Mouse (Mus musculus) retina, postnatal 1 day (tissue): ENCODE data around the gene St8sia6.
"Not testable (repeated sequence)": the region's sequence is repeated elsewhere in the genome, so short reads cannot be mapped to it uniquely, and the experiment has no call there.

Source experiments
- DNase-seq: peaks from one replicate; pipeline ENCODE4 v3.0.0-alpha.2; 2012

St8sia6 gene

GRCm38 (mm10) chr2:13757412-13757811, 36.5 kb downstream of the St8sia6 start:
- DNase-seq = no peak

DNA sequence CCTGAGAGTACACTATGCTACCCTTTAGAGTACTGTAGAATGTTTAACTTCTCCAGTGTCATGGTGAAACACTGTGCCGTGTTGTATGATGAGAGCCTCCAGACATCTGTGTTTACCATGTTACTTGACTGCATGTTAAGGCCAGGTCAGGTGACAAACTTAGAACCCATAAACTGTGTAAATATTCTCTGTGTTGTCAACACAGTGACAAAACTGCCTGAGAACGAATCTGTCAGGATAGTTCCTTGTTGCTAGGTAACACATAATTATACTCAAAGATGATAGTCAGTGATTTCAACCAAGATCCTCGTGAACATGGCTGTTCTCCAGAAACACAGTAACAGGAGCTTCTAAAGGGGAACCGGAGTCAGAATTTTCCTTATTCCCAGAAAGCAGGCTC, 38.1 kb downstream of the St8sia6 start:
- no peak for DNase-seq

- no peak for DNase-seq
Measured at GRCm38 (mm10) chr2:13751691-13752090, 42.2 kb downstream of the St8sia6 start.

DNA sequence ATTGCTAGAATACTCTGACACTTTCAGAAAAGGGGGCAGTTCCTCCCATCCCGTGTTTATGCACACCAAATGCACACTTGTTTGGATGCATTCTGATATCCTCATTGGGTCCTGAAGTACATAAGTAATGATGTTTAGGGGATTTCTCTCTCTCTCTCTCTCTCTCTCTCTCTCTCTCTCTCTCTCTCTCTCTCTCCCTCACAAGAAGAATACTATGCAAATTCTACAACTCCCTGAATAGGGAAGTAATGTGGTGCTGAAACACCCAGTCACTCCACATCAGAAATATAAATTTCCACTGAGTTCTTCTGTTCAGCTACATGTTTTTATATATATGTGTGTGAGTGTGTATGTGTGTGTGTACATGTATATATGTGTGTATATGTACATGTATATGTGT, 43.1 kb downstream of the St8sia6 start:
- DNase-seq = no peak

DNA sequence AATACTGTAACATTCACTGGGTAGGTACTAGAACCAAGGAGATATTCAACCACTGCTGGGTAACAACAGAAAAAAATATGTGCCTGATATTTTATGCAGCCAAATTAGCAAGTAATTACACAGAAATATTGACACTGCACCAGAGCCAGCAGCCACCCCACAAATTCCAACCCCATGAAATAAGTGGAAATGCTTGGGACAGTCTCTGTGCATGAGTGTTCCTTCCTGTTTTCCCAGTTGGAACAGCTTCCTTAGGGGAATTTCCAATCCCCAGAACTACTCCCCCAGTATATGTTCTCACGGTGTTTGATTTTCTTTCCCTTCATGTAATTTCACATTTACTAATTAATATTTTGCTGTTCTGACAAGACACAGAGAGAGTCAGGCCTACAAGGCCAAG, 43.8 kb downstream of the St8sia6 start:
- DNase-seq = no peak

DNA sequence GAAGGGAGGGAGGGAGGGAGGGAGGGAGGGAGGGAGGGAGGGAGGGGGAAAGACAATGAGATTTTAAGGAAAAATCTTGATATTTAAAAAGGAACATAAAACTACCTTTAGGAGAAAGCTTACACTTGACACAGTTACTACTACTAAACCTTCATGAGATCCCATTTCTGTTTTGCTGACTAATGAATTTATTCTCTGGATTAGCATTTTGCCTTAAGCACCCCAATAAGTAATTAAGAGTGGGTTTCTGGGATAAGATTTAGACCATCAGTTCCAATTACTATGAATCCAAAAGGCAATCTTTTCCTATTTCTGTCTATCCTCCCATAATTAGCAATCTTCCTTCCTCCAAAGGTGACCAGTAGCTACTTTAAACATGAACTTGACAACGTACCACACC, 44.7 kb downstream of the St8sia6 start:
- DNase-seq = no peak

GRCm38 (mm10) chr2:13747576-13747975, 46.3 kb downstream of the St8sia6 start:
- DNase-seq = no peak

- no peak for DNase-seq
Measured at GRCm38 (mm10) chr2:13746023-13746422, 47.8 kb downstream of the St8sia6 start.

DNA sequence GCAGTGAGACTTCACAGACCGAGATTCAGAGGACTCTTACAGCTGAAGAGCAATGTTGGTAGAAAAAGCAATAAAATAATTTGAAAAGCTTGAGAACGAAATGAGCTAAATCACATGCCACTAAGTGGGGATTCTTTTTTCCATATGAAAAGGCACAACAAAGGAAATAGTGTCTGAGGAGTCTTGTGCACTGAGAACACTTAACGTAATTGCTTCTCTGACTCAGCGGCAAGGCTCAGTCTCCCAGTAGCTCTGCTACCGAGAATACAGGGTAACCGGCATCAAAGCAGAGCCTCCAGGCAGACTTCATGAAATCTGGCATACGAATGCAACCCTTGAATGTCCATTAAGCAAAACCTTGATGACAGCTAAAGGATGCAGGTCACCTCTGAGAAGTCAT, 55.2 kb downstream of the St8sia6 start:
- DNase-seq = peak; percentile 34

DNA sequence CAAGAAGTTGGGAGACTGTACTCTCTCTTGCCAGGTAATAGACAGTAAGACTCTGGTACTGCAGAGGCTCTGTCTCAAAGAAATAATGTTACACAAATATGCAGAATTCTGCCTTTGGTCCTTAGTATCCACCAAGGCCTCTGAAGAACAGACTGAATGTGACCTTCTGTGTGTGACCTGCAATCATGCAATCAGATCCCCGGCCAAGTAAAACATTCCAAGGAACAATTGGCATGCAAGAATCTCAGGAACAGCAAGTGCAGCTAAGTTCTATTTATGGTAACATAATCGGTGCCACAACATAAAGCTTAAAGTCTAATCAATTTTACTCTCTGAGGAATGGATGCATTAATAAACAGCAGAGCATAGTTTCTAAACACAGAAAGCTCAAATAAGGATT, 66.0 kb downstream of the St8sia6 start:
- DNase-seq = no peak

DNA sequence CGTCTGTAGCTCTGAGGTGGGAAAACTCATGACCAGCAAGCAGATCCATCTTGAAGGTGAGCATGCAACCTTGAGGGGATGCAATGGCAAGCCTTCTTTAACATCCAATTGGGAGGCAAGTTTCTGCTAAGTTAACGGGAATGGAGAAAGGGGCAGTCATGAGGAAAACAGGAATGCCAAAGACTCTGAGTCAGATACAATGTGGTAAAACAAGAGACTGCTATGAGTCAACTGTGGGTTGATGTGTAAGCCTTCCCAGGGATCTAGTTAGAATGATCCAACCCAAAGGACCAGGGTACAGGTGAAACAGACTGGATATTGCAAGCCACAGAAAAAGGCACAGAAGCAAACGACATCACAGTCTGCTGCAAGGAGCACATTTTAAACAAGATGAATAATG, 68.3 kb downstream of the St8sia6 start:
- no peak for DNase-seq

DNA sequence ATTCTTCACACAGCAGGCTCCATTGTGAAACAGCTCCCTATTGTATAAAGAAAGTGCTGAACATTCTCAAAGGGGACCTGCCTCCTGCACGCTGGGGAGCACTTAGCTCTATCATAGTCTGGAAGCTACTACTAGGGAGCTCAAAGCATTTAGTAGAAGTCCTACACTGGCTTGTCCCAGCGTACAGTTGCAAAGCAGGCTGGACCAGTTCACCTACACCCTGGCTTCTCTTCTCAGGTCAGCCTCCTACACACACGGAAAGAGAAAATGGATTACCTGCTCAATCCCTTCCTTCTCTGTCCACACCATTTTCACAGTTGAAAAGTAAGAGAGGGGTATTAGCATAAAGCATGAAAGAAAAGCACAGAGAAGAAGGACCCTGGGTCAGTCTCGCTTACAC, 71.6 kb downstream of the St8sia6 start:
- no peak for DNase-seq

- DNase-seq = no peak
Measured at GRCm38 (mm10) chr2:13718628-13719185, 75.2 kb downstream of the St8sia6 start.

DNA sequence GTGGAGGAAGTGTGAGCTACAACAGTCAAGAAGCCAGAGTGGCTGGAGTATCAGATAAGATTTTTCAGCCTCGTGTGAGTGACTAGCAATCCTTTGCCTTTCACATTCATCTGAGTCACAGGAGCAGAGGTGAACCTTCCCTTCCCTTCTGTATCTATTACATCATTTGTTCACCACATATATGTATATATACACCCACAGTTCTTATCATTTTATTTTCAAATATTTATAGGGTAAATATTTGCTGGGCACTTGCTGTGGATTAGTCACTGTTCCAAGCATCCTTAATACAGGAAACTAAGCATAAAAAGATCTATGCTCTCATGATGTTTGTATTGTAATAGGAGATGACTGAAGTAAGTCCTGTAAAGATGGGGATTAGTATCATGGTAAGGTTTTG, 85.1 kb downstream of the St8sia6 start:
- DNase-seq = no peak

DNA sequence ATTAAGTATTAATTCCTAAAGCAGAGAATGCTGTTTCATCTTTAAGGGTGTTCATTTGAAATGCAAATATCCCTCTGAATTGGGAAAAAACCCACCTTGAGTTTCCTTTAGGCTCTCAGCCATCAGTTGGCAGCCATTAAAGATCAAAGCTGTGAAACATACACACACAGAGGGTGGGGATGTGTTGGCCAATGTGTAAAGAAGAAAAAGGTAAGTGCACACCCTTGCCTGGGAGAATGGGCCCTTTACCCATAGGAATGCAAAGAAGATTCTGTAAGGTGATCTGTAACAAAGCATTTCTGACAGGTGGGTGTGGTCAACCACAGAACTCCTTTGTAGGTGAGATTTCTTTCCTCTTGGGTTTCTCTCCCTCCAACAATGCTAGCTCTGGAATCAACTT, 96.3 kb downstream of the St8sia6 start:
- no peak for DNase-seq

GRCm38 (mm10) chr2:13694417-13694816, 99.4 kb downstream of the St8sia6 start:
- DNase-seq = no peak

- DNase-seq = no peak
Measured at GRCm38 (mm10) chr2:13684380-13684779, 109.5 kb downstream of the St8sia6 start.

DNA sequence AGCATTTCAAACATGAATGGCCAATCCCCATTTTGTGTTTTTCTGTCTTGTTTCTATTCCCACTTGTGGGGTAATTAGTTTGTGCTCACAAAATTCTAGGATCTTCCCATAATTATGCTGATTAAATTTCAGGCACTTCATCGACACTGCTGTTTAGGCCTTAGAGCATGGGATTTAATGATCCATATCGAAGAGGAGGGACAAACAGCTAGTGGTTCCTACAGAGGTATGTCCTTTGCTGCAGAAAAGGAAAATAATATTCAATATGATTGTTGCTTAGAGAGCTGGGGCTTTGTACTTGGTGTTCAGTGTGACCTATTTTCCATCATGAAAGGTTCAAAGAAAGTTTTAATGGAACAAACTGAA, 110.7 kb downstream of the St8sia6 start:
- DNase-seq = no peak

DNA sequence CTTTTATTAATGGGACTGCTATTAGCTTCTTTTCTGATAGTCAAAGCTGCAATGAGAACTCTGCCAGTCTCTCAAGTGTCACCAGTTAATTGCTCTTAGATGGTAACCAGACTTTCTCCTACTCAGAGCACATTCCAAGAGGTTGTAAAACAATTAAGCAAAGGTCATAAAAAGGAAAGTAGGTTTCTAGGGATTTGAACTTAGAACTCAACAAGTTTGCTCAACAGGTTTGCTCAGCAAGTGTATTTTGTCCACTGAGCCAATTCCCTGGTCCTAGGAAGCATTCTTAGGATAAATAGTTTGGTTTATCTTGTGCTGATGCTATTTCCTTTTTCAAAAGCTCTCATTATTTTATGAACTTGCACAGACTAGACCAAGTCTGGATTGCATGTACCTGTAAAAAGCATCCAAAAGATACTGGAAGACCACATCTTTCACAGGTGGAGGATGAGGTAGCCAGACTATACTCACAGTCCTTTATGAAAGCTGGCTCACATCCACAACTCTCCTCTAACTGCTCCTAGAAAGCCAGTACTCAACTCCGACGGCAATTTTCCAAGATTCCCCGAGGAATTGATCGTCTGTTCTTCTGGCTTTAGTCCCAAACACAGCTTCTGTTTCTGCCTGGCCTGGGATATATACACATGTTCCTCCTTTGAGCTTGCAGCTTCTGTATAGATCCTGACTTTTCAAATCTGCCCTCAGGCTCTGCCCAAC, 111.2 kb downstream of the St8sia6 start:
- DNase-seq = no peak

DNA sequence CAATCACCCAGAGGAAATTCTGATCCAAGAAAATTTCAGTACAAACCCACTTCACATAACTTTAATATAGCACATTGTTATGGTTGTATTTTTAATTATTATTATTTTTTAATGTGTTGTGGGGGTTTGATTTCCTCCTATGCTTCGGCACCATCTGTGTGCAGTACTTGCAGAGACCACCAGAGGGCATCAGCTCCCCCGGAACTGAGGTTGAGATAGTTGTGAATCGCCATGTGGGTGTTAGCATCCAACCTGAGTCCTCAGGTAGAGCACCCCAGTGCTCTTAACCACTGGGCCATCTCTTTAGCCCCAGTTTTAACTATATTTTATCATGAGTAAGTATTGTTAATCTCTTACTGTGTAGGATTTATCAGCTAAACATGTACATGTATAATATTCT, 120.9 kb downstream of the St8sia6 start:
- DNase-seq = no peak

DNA sequence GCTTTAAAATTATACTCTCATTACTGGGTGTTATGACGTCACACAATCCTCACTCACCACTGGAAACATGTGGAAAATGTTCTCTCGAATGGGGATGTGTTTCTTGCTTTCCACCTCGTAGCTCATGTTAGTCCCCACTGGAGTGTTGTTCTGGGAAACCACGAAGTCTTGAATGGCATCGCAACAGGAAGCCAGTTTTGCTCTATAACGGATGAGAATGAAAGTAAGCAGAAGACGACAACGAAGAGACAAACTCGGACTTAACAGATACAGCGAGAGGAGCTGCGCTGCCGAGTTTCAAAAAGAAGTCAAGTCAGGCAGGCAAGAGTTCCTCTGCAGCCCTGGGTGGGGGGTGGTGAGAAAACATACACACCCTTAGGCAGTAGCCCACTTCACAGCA, 121.4 kb downstream of the St8sia6 start:
- DNase-seq = no peak

GRCm38 (mm10) chr2:13634866-13635265, 159.0 kb downstream of the St8sia6 start:
- no peak for DNase-seq

GRCm38 (mm10) chr2:13630136-13630832, 163.6 kb downstream of the St8sia6 start:
- no peak for DNase-seq

GRCm38 (mm10) chr2:13603636-13604035, 190.2 kb downstream of the St8sia6 start:
- DNase-seq = not testable (repeated sequence)

DNA sequence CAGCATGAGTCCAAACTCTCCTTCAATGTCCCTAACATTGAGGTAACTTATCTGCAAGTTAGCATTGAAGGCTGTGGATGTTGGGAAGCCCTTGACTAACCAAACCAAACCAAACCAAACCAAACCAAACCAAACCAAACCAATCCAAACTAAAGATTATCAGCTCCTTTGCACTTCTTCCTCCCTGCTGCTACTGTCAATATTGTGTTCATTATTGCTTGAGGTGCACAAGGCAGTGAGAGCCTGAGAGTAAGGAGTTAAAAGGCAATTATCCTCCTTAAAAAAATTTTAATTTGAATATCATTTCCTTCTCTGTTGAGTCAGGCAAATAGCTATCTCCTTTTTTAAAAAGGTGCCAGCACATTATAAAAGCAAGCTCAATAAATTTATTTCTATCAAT, 190.8 kb downstream of the St8sia6 start:
- DNase-seq = no peak
